Mouse (Mus musculus) left cerebral cortex, postnatal 4 days (tissue): ENCODE results near the gene Scml4. TPM values are rescaled to one million over a fixed set of nuclear protein-coding genes. Genes with fewer than 3 reads are reported as not detected.

Source experiments
- DNase-seq: peaks from one replicate; pipeline ENCODE4 v3.0.0-alpha.2; 2022
- intact Hi-C: fragments of 180-260 bp; cut with DNase I; formaldehyde crosslinking; loops from one replicate; pipeline ENCODE4 v1.15.1; 2025
- total RNA-seq, 2 experiments: library from RNA; stranded (reverse); gene quantifications; 2 replicates each; pipeline ENCODE4 v1.2.3; 2021

The Scml4 gene
- total RNA-seq, 2 experiments from 2014 or later, result 11.1 to 11.6 TPM

DNA sequence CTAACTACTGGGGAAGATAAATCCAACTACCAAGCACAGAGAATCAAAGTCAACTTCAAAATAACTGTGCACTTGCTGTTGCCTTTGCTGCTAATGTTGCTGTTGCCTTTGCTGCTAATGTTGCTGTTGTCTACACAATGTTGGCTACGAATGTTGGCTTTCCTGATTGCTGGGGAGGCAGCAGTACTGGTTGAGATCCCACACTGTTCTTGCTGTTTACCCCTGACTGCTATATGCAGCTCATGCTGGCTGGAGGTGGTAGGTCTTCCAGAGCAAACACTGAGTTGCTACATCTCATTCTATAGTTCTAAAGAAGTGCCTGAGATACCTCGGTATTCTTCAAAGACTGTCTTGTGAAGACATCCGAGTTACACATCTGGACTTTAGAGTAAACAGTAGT lies 36.5 kb downstream of the Scml4 start:
- intact Hi-C loops, result no loop called here
- no peak for DNase-seq

GRCm38 (mm10) chr10:42897166-42897565 lies 37.0 kb downstream of the Scml4 start:
- intact Hi-C loops, result no loop called here
- DNase-seq, result peak; percentile 13

DNA sequence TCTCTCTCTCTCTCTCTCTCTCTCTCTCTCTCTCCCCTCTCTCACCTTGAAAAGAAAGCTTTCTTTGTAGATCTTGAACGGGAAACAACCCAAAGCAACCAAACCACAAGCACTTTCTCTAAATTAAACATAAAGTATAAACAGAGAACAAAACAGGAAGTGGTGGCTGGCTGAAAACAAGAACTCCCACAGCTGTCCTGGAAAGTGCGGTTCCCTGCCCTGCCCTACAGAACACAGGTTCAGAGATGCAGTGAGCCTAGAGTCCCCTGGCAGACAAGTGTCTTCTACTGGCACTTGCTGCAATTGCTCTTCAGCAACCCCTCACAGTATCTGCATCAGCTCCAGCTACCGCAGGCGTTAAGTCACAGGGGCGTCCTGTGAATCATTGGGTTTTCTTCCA lies 37.5 kb downstream of the Scml4 start:
- intact Hi-C loops, result no loop called here
- no peak for DNase-seq

- intact Hi-C loops, result no loop called here
- DNase-seq, result no peak
These were observed 41.2 kb downstream of the Scml4 start for GRCm38 (mm10) chr10:42901361-42901760.

DNA sequence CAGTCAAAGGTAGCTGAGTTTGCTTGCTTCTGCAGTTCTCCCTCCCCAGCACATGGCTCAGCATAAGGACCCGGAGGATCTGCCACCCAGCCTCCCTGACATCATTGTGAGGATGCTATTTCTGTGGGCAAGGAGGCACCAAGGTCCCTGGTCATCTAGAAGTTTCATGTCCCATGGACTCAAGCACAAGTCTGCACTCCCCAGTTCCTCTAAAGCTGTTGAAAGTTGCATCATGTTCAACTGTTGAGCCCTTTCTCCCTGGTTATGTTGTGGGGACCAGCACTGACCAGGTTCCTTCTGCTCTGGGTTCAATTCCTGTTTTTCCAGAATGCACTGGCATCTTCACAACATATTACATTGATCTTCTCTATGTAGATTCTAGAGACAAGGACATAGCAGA lies 42.9 kb downstream of the Scml4 start:
- no peak for DNase-seq
- intact Hi-C loops, result no loop called here

DNA sequence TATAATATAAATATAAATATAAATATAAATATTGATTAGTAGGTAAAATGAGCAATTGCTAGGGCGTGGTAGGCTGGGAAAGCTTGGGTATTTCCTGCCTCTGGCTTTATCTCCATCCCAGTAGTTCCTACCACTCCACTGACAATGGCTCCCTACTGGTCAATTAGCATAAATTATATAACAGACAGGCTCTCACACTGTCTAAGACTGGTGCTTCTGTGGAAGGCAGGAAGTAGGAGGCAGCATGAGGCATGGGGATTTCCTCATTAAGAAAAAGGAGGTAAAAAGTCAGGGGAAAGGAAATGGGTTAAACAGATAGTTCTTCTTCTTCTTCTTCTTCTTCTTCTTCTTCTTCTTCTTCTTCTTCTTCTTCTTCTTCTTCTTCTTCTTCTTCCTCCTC lies 48.4 kb downstream of the Scml4 start:
- DNase-seq, result no peak
- intact Hi-C loops, result no loop called here

- no peak for DNase-seq
- intact Hi-C loops, result no loop called here
These were observed 50.4 kb downstream of the Scml4 start for GRCm38 (mm10) chr10:42910567-42910966.

DNA sequence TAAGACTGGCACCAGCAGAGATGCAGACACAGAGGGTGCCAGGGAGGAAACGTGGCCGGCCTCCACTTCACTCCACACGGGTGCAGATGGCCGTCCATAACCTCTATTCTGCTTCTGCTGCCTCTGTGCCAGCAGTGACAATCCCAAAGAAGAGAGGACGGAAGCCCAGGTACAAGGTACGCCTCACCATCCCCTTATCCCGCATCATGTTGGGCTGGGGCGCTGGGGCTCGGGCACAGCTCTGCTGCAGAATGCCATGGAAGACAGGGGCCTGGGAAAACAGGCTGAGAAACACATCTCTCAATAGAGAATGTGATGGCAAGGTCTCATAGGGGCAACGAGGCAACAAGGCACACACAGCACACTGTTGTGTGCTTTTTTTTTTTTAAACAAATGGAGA lies 51.9 kb downstream of the Scml4 start:
- intact Hi-C loops, result no loop called here

DNA sequence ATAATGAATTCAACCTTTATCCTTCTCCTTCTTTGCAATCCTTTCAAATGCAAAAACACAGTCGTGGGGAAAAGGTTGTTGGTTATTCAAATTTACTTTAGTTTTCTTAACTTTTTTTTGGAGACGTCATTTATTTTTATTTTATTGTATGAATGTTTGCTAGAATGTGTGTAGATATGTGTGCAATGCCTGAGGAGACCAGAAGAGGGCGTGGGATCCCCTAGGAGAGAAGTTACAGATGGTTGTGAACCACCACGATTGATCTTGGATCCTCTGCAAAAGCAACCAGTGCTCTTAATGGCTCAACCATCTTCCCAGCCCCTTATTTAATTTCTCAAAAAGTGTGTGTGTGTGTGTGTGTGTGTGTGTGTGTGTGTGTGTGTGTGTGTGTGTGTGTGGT lies 53.0 kb downstream of the Scml4 start:
- intact Hi-C loops, result no loop called here

More for the DNA sequence above, 51.9 kb downstream of the Scml4 start:
- DNase-seq, result no peak

GRCm38 (mm10) chr10:42914146-42914545 lies 54.0 kb downstream of the Scml4 start:
- DNase-seq, result no peak
- intact Hi-C loops, result no loop called here

More for the DNA sequence above, 53.0 kb downstream of the Scml4 start:
- no peak for DNase-seq

- intact Hi-C loops, result no loop called here
- no peak for DNase-seq
These were observed 57.2 kb downstream of the Scml4 start for GRCm38 (mm10) chr10:42917355-42917754.

DNA sequence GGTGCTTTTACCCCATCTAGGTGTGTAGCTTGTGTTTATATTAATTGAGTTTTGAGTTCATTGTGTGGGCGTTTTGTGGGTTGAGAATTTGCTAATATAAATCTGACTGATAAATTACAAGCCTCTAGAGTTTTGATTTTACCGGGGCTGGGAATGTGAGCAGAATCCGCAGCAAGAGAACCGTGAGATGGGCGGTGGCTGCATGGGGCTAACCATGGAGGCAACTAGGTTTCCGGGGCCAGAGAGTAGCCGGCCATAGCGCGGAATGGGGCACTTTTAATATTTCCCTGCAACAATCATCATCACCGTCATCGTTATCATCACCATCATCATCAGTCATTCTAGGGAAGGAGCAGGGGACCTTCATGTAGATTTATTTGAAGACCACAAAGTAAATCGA lies 59.6 kb downstream of the Scml4 start:
- intact Hi-C loops, result no loop called here
- DNase-seq, result no peak

GRCm38 (mm10) chr10:42925103-42925866 lies 65.1 kb downstream of the Scml4 start:
- DNase-seq, result no peak
- intact Hi-C loops, result no loop called here

GRCm38 (mm10) chr10:42930121-42930650 lies 70.0 kb downstream of the Scml4 start:
- no peak for DNase-seq
- intact Hi-C loops, result no loop called here

DNA sequence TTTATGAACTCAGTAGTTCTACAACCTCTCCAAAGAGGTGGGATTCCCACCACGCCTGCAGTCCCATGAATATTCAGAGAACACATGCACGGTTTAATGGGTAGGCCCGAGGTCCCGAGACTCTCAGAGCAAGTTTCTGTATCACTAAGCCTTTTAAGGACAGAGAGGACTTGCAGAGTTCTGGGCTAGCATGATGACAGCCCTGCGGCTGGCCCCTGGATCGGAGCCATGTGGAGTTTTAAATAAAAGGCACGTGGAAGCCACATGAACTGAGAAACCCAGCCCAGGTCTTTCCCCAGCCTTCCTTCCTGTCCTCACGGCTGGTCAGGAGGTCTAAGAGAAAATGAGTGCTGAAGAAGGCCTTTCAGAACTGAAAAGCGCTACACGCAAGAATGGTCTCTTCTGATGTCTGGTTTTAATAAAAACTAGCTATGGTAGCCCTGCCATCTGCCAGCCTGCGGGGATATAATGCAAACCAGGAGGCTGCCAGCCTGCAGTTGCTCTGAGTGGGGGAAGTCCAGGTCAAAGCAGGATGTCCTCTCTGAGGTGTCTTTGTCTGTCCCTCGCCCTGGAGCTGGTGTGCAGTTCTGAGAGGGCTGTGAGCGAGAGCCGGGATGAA lies 72.8 kb downstream of the Scml4 start:
- intact Hi-C loops, result no loop called here
- DNase-seq, result no peak

DNA sequence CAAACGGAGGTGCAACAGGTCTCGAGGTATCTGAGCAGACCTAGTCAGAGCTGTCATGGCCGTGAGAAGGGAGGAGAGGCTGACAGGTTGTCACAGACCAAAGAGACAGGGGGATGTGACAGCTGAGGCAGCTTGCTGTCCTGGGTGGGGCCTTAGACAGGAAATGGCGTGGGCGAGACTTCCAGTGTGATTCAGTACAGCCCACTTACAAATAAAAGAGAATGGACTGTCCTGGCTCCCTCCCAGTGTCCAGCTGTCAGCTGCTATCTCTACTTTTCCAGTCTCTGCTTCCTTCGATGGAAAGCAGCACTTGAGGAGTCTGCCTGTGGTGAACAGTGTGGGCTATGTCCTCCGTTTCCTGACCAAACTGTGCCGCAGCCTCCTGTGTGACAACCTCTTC lies 74.5 kb downstream of the Scml4 start:
- intact Hi-C loops, result no loop called here
- DNase-seq, result no peak

DNA sequence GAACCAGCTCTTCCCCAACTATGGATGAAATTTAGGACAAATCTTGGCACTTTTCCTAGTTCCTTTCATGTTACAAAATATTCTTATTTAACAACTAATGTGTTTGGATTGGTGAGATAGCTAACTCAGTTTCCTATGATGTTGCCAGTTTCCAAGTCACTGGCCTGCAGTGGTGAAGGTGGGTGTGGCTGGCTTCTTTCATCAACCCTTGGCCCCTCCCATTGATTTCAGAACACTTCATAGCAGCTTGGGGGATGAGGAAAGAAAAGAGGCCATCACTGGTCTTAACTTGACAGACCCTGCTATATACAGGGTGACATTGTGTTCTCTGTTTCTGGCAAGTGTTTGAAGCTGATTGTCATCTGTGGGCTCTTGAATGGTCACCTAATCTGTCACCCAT lies 76.0 kb downstream of the Scml4 start:
- no peak for DNase-seq
- intact Hi-C loops, result no loop called here

DNA sequence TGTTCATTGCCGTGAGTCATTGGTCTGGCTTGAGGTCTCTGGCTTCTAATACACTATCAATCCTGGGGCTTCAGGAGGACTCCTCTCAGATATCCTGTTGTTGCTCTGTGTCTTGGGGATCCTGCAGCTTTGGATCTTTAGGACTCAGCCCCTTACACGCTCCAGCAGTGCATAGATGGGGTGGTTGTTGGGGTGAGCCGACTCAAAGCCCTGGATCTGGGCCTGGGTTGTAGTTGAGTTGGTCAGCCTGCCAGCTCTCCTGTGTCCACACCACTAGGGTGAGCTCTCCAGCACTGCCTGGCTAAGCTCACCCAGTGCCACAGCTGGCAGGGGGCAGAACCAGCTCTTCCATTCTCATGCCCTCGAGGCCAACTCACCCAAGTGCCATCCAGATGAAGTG lies 78.2 kb downstream of the Scml4 start:
- intact Hi-C loops, result no loop called here
- DNase-seq, result no peak

DNA sequence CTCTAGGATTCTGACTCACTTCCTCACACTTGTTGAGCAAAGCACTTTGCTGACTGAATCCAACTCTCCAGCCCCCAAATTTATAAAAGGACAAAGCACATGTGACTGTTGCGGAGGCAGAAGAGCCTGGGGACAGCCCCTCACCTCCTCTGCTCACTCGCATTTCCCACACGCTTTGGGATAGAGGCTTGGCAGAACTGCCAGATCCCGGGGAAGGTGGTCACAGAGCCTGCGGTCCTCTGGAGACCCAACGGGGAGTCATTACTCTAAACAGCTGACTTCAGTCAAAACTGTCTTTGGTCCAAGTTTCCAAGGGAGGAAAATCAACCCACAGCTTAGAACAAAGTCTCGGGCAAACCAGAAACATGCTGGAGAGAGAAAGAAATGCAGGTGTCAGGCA lies 79.5 kb downstream of the Scml4 start:
- DNase-seq, result no peak

DNA sequence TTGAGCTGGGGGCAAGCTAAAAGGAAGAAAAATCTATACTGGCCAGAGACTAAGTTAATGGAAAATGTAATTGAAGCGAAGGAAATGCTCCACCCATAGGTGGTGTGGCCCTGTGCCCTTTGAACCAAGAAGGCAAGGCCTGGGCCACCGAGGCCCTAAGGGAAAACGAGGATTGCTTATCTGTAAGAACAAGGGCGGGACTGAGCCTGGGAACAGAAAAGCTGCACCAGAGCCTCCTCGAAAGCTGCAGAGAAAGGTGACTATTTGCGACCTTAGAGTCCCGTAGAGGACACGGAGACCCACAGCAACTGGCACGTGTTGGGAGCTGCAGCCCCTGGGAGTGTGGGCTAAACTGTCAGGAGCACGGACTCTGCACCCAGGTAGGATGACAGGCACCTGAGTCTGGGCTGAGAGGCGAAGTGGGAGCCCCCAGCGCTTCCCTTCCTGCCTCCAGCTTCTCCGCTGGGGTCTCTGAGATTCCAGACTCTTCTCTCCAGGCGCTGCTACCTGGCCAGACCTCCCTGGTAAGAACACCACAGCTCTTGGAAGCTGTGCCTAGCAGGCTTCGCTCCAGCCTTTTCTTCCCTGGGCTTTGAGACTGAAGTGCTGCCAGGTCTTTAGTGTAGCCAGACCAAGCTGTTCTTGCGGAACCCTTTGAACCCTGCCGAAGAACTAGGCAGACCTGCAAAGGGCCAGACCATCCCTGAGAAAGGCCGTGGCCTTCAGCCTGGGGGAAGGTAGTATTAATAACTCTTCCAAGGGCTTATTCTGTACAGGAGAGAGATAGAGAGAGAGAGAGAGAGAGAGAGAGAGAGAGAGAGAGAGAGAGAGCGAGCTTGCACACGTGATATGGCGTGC lies 80.3 kb downstream of the Scml4 start:
- intact Hi-C loops, result loop anchor here (5.0 to 10.0 kb wide), 3 partner anchors 83 to 636 kb away; no protein-coding TSS in a partner anchor
- DNase-seq, result no peak

More for the DNA sequence above, 79.5 kb downstream of the Scml4 start:
- intact Hi-C loops, result loop anchor here (5.0 to 10.0 kb wide), 3 partner anchors 82 to 635 kb away; no protein-coding TSS in a partner anchor

DNA sequence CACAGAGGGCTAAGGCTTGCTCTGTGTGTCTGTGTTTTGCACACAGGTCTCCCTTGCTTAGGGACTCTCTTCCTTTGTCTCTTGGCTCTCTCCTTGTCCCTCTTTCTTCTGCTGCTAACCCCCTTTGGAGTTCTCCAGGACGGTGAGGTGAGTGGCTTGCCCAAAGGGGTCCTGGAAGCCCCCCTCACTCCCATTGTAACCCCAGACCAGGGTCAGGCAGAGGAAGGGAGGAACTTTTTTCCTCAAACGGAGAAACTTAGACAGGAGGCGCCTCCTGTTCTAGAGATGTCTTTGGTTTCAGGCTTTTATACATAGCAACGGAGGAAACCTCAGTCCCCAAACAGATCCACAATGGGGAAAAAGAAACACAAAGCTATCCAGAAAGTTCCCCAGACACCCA lies 81.1 kb downstream of the Scml4 start:
- intact Hi-C loops, result loop anchor here (5.0 to 10.0 kb wide), 3 partner anchors 84 to 636 kb away; no protein-coding TSS in a partner anchor
- no peak for DNase-seq
